Mouse (Mus musculus): Measurements from ENCODE around the gene Btbd18. TPM values are rescaled to one million over a fixed set of nuclear protein-coding genes. Genes with fewer than 3 reads are reported as not detected.

Gene Btbd18
- polyA plus RNA-seq, 1 experiment: not detected

GRCm38 (mm10) chr2:84626366-84626975 lies 32.4 kb upstream of the Btbd18 start:
- Histone ChIP-seq H3K4me1 (ENCODE audit: control insufficient read depth) (peaks cover 2% of the 10 kb centered on the region; the same call in 1 of the 2 replicates), H3K4me3 (replicated peaks) (no peak overlapping the region), H3K9me3 (ENCODE audit: control insufficient read depth, low read length) (no peaks in the 10 kb centered on the region), H3K36me3 (ENCODE audit: control insufficient read depth) (peaks cover 11% of the 10 kb centered on the region), H3K27me3 (ENCODE audit: control insufficient read depth) (no peaks in the 10 kb centered on the region)
- TF ChIP-seq TAL1 (IDR thresholded peaks at IDR 0.05; ENCODE audit: low read length) (no peak), GATA1 (IDR thresholded peaks at IDR 0.05; ENCODE audit: low read length) (no peak)

GRCm38 (mm10) chr2:84627036-84627435 lies 31.8 kb upstream of the Btbd18 start:
- H3K4me3 ChIP-seq (replicated peaks): no peak overlapping the region
- H3K36me3 ChIP-seq (ENCODE audit: control insufficient read depth): peaks cover 12% of the 10 kb centered on the region
- no peaks in the 10 kb centered on the region for H3K9me3 ChIP-seq (ENCODE audit: control insufficient read depth, low read length)
- H3K4me1 ChIP-seq (ENCODE audit: control insufficient read depth): peaks cover 2% of the 10 kb centered on the region; the same call in 1 of the 2 replicates
- no peak for TF ChIP-seq GATA1 (IDR thresholded peaks at IDR 0.05; ENCODE audit: low read length)
- no peak for TF ChIP-seq TAL1 (IDR thresholded peaks at IDR 0.05; ENCODE audit: low read length)
- no peaks in the 10 kb centered on the region for H3K27me3 ChIP-seq (ENCODE audit: control insufficient read depth)

- Histone ChIP-seq H3K4me1 (ENCODE audit: control insufficient read depth) (peaks cover 33% of the 10 kb centered on the region), H3K27me3 (ENCODE audit: control insufficient read depth) (no peaks in the 10 kb centered on the region), H3K4me3 (replicated peaks) (no peak overlapping the region), H3K36me3 (ENCODE audit: control insufficient read depth) (peaks cover 5% of the 10 kb centered on the region), H3K9me3 (ENCODE audit: control insufficient read depth, low read length) (no peaks in the 10 kb centered on the region)
- TF ChIP-seq TAL1 (IDR thresholded peaks at IDR 0.05; ENCODE audit: low read length) (no peak), GATA1 (IDR thresholded peaks at IDR 0.05; ENCODE audit: low read length) (no peak)
Observed at GRCm38 (mm10) chr2:84632001-84632400, 26.9 kb upstream of the Btbd18 start.

GRCm38 (mm10) chr2:84632999-84633398 lies 25.9 kb upstream of the Btbd18 start:
- H3K4me3 ChIP-seq (replicated peaks): no peak overlapping the region
- H3K27me3 ChIP-seq (ENCODE audit: control insufficient read depth): no peaks in the 10 kb centered on the region
- H3K9me3 ChIP-seq (ENCODE audit: control insufficient read depth, low read length): no peaks in the 10 kb centered on the region
- H3K4me1 ChIP-seq (ENCODE audit: control insufficient read depth): peaks cover 36% of the 10 kb centered on the region
- peaks cover 5% of the 10 kb centered on the region for H3K36me3 ChIP-seq (ENCODE audit: control insufficient read depth)
- TF ChIP-seq GATA1 (IDR thresholded peaks at IDR 0.05; ENCODE audit: low read length): no peak
- no peak for TF ChIP-seq TAL1 (IDR thresholded peaks at IDR 0.05; ENCODE audit: low read length)

- Histone ChIP-seq H3K36me3 (ENCODE audit: control insufficient read depth) (peaks cover 4% of the 10 kb centered on the region), H3K4me1 (ENCODE audit: control insufficient read depth) (peaks cover 38% of the 10 kb centered on the region), H3K27me3 (ENCODE audit: control insufficient read depth) (no peaks in the 10 kb centered on the region), H3K9me3 (ENCODE audit: control insufficient read depth, low read length) (no peaks in the 10 kb centered on the region), H3K4me3 (replicated peaks) (no peak overlapping the region)
- no peak for TF ChIP-seq GATA1 (IDR thresholded peaks at IDR 0.05; ENCODE audit: low read length)
- TF ChIP-seq TAL1 (IDR thresholded peaks at IDR 0.05; ENCODE audit: low read length): no peak
Observed at GRCm38 (mm10) chr2:84634006-84634405, 24.9 kb upstream of the Btbd18 start.

- Histone ChIP-seq H3K4me1 (ENCODE audit: control insufficient read depth) (peaks cover 41% of the 10 kb centered on the region), H3K4me3 (replicated peaks) (no peak overlapping the region), H3K27me3 (ENCODE audit: control insufficient read depth) (no peaks in the 10 kb centered on the region), H3K9me3 (ENCODE audit: control insufficient read depth, low read length) (no peaks in the 10 kb centered on the region), H3K36me3 (ENCODE audit: control insufficient read depth) (peaks cover 3% of the 10 kb centered on the region)
- TF ChIP-seq TAL1 (IDR thresholded peaks at IDR 0.05; ENCODE audit: low read length) (no peak), GATA1 (IDR thresholded peaks at IDR 0.05; ENCODE audit: low read length) (no peak)
Observed at GRCm38 (mm10) chr2:84634934-84635482, 23.9 kb upstream of the Btbd18 start.

GRCm38 (mm10) chr2:84635611-84636010 lies 23.3 kb upstream of the Btbd18 start:
- H3K27me3 ChIP-seq (ENCODE audit: control insufficient read depth): no peaks in the 10 kb centered on the region
- H3K4me1 ChIP-seq (ENCODE audit: control insufficient read depth): peaks cover 42% of the 10 kb centered on the region
- no peaks in the 10 kb centered on the region for H3K9me3 ChIP-seq (ENCODE audit: control insufficient read depth, low read length)
- H3K4me3 ChIP-seq (replicated peaks): no peak overlapping the region
- TF ChIP-seq TAL1 (IDR thresholded peaks at IDR 0.05; ENCODE audit: low read length) (no peak), GATA1 (IDR thresholded peaks at IDR 0.05; ENCODE audit: low read length) (no peak)
- peaks cover 3% of the 10 kb centered on the region for H3K36me3 ChIP-seq (ENCODE audit: control insufficient read depth)

GRCm38 (mm10) chr2:84636231-84636741 lies 22.6 kb upstream of the Btbd18 start:
- TF ChIP-seq GATA1 (IDR thresholded peaks at IDR 0.05; ENCODE audit: low read length): no peak
- no peak for TF ChIP-seq TAL1 (IDR thresholded peaks at IDR 0.05; ENCODE audit: low read length)
- H3K27me3 ChIP-seq (ENCODE audit: control insufficient read depth): no peaks in the 10 kb centered on the region
- H3K36me3 ChIP-seq (ENCODE audit: control insufficient read depth): peaks cover 3% of the 10 kb centered on the region
- H3K9me3 ChIP-seq (ENCODE audit: control insufficient read depth, low read length): no peaks in the 10 kb centered on the region
- H3K4me1 ChIP-seq (ENCODE audit: control insufficient read depth): peaks cover 43% of the 10 kb centered on the region
- no peak overlapping the region for H3K4me3 ChIP-seq (replicated peaks)

GRCm38 (mm10) chr2:84637452-84638165 lies 21.3 kb upstream of the Btbd18 start:
- TF ChIP-seq TAL1 (IDR thresholded peaks at IDR 0.05; ENCODE audit: low read length) (no peak), GATA1 (IDR thresholded peaks at IDR 0.05; ENCODE audit: low read length) (no peak)
- Histone ChIP-seq H3K27me3 (ENCODE audit: control insufficient read depth) (no peaks in the 10 kb centered on the region), H3K4me1 (ENCODE audit: control insufficient read depth) (peaks cover 39% of the 10 kb centered on the region), H3K36me3 (ENCODE audit: control insufficient read depth) (no peaks in the 10 kb centered on the region; the same call in 1 of the 2 replicates), H3K9me3 (ENCODE audit: control insufficient read depth, low read length) (no peaks in the 10 kb centered on the region), H3K4me3 (replicated peaks) (no peak overlapping the region)
